Mouse (Mus musculus): Measurements from ENCODE around the gene Nfam1. TPM values are rescaled to one million over a fixed set of nuclear protein-coding genes. Genes with fewer than 3 reads are reported as not detected.

The Nfam1 gene
- polyA plus RNA-seq, 1 experiment from 2014 or later: 1.9 TPM

DNA sequence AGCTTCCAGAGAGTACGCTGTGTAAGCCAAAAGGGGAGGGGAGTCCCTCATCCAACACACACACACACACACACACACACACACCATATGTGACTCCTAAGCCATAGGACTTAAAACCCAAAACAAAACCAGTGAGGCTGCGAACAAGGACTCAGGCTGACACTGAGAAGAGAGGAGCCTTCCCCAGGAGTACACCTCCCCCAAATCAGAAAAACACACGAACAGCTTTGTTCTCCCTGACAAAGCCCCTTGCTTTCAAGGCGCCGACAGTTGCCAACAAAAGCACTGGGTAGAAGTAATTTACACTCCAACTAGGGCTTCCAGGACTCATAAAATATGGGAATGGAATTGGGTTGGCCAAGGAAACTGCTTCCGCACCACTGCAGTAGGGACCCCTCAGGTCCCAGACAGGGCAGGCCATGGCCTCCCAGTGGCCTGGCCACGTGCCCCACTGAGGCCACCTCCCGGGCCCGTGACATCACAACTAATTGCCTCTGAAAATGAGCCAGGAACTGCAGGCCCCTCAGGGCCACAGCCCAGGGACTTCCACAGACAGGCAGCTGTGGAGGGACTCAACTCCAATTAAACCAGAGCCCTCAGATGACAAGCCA lies 49.6 kb downstream of the Nfam1 start:
- DNase-seq (ENCODE audit: low spot score): peak; percentile 76
- 4% methylated on average over 9 of the region's 9 CpGs for WGBS
- peaks cover 10% of the 10 kb centered on the region for H3K27me3 ChIP-seq (ENCODE audit: control insufficient read depth, insufficient read depth, low read length)
- H3K4me1 ChIP-seq (ENCODE audit: control insufficient read depth, insufficient read depth, low read length): peaks cover 50% of the 10 kb centered on the region
- peak overlapping the region; percentile 31 for H3K4me2 ChIP-seq (ENCODE audit: low read depth, severe bottlenecking)
- H3K36me3 ChIP-seq (ENCODE audit: control insufficient read depth, insufficient read depth, low read length): no peaks in the 10 kb centered on the region
- peak overlapping the region; percentile 91 for H3K27ac ChIP-seq (replicated peaks; ENCODE audit: low read depth, low read length)
- peak overlapping the region; percentile 32; the same call in 1 of the 2 replicates for H3K9ac ChIP-seq (ENCODE audit: low read length)
- H3K9me3 ChIP-seq (ENCODE audit: control insufficient read depth, low read length): no peaks in the 10 kb centered on the region
- no peak overlapping the region for H3K4me3 ChIP-seq (ENCODE audit: low read depth, low read length)
- ATAC-seq (ENCODE audit: insufficient number of reproducible peaks, low FRiP score, low TSS enrichment, low read depth): peak; percentile 60

DNA sequence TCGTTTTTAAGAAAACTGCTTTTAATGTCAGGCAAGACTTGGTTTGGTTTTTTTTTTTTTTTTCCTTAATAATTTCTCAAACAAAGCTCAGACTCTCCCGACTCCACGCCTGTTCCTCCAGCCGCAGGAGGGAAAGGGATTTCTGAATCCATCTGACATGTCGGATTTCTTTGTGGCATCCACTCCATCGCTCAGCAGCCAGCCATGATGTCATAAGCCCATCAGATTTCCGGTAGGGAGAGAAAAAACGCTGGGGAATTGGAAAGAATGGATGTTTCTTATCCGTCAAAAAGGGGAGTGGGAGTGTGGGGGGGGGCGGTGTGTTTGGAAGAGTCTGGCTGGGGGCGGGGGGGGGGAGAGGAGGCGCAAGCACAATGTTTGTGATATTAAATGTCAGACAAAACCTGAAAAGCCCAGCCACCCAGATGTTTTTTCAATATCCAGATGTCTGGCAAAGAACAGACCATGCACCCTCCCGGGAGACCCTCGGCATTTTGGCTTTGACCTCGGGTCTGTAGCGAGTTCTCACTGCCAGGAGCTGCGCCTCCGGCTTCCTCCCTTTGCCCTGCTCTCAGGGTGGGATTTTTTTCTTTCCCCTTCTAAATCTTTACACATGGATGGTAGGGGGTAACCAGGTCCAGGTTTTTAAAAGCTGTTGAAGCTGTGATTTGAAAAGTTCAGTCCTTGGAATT lies 50.2 kb downstream of the Nfam1 start:
- peak; percentile 50 for ATAC-seq (ENCODE audit: insufficient number of reproducible peaks, low FRiP score, low TSS enrichment, low read depth)
- peak overlapping the region; percentile 91 for H3K27ac ChIP-seq (replicated peaks; ENCODE audit: low read depth, low read length)
- H3K4me2 ChIP-seq (ENCODE audit: low read depth, severe bottlenecking): peak overlapping the region; percentile 31
- peaks cover 51% of the 10 kb centered on the region for H3K4me1 ChIP-seq (ENCODE audit: control insufficient read depth, insufficient read depth, low read length)
- no peaks in the 10 kb centered on the region for H3K9me3 ChIP-seq (ENCODE audit: control insufficient read depth, low read length)
- peaks cover 10% of the 10 kb centered on the region for H3K27me3 ChIP-seq (ENCODE audit: control insufficient read depth, insufficient read depth, low read length)
- 4% methylated on average over 18 of the region's 18 CpGs for WGBS
- peak overlapping the region; percentile 32 for H3K9ac ChIP-seq (ENCODE audit: low read length)
- no peak overlapping the region for H3K4me3 ChIP-seq (ENCODE audit: low read depth, low read length)
- peak; percentile 79 for DNase-seq (ENCODE audit: low spot score)
- H3K36me3 ChIP-seq (ENCODE audit: control insufficient read depth, insufficient read depth, low read length): no peaks in the 10 kb centered on the region

DNA sequence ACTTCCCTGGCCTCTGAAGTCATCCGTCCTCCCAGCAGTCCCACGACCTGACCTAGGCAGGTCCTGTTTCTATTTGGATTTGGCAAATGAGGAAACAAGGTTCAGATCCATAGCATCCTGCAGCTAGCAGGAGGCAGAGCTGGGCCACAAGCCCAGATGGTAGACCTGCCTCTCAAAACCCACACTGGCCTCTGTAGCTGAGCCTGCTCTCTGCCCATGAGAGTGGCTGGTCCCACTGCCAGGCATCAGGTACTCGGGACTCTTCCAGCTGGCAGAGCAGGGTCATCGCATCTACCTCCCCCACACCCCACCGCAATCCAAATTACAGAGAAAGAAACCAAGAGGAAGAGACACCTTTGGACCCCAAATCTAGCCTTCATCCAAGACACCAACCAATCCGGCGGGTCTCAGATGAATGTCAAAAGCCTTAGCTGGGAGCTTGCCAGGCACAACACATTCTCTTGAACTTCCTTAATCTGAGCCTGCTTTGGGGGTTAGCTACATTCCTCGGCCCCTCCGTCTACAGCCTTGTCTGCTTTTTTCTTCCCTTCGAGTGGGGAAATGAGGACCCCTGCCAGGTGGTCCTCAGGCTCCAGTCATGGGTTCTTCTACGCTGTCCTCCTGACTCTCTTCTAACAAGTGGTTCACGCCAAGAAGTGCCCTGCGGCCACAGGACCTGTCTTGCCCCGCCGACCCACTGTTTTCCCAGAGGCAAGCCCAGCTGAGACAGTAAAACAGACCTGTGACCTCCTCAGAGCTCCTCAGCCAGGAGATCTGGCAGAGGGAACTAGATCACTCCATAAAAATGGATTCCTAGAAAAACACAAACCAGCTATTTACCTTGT lies 51.2 kb downstream of the Nfam1 start:
- no peak overlapping the region for H3K4me3 ChIP-seq (ENCODE audit: low read depth, low read length)
- DNase-seq (ENCODE audit: low spot score) (peak; percentile 58), ATAC-seq (ENCODE audit: insufficient number of reproducible peaks, low FRiP score, low TSS enrichment, low read depth) (no peak)
- H3K9ac ChIP-seq (ENCODE audit: low read length): no peak overlapping the region
- H3K36me3 ChIP-seq (ENCODE audit: control insufficient read depth, insufficient read depth, low read length): no peaks in the 10 kb centered on the region
- 0 out of 2 replicates have a peak overlapping the region, but pooled peaks have one; percentile 52 for H3K27ac ChIP-seq (replicated peaks; ENCODE audit: low read depth, low read length)
- WGBS: 26% methylated on average over 15 of the region's 15 CpGs
- no peaks in the 10 kb centered on the region for H3K9me3 ChIP-seq (ENCODE audit: control insufficient read depth, low read length)
- peaks cover 46% of the 10 kb centered on the region for H3K4me1 ChIP-seq (ENCODE audit: control insufficient read depth, insufficient read depth, low read length)
- H3K27me3 ChIP-seq (ENCODE audit: control insufficient read depth, insufficient read depth, low read length): peaks cover 9% of the 10 kb centered on the region
- no peak overlapping the region; the same call in 1 of the 2 replicates for H3K4me2 ChIP-seq (ENCODE audit: low read depth, severe bottlenecking)

DNA sequence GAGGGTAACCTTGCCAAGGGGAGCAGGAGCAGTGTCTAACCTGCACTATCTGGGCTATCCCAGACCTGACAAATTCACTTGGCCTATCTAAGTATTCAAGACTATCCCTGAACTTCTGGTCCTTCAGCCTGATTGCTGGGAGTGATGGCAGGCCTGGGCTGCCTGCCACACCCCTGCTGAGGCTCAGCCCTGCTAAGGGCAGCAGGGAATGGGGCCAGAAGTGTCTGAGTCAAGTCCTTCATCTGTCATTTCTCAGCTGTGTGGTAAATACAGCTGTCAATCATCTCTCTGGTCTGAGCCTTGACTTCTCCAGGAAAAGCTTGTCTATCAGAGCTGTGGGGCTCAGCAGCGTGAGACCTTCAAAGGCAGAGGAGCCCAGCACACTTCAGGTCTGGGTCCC lies 53.6 kb downstream of the Nfam1 start:
- Histone ChIP-seq H3K4me1 (ENCODE audit: control insufficient read depth, insufficient read depth, low read length) (peaks cover 39% of the 10 kb centered on the region), H3K36me3 (ENCODE audit: control insufficient read depth, insufficient read depth, low read length) (no peaks in the 10 kb centered on the region), H3K4me3 (ENCODE audit: low read depth, low read length) (no peak overlapping the region), H3K27me3 (ENCODE audit: control insufficient read depth, insufficient read depth, low read length) (no peaks in the 10 kb centered on the region), H3K9me3 (ENCODE audit: control insufficient read depth, low read length) (no peaks in the 10 kb centered on the region), H3K27ac (replicated peaks; ENCODE audit: low read depth, low read length) (no peak overlapping the region), H3K4me2 (ENCODE audit: low read depth, severe bottlenecking) (no peak overlapping the region), H3K9ac (ENCODE audit: low read length) (no peak overlapping the region)
- no peak for ATAC-seq (ENCODE audit: insufficient number of reproducible peaks, low FRiP score, low TSS enrichment, low read depth)
- DNase-seq (ENCODE audit: low spot score): no peak
- WGBS: 94% methylated on average over 1 of the region's 1 CpGs

DNA sequence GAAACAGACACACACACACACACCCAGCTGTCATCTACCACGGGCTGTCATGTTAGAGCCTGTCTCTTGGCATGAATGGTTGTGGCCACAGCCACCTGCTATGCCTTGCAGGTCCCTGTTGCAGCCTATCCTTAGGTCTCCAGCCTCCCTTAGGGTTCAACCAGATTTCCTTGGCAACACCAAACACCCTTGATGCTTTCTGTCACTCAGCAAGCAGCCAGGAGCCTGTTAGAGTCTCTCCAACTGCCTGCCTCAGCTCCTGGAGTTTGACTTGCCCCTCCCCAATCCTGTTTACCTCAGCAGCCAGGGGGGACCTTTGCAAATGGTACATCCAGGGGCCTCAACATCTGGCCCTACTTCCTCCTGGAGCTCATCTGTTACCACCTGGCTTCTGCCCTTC lies 58.6 kb downstream of the Nfam1 start:
- Histone ChIP-seq H3K27me3 (ENCODE audit: control insufficient read depth, insufficient read depth, low read length) (no peaks in the 10 kb centered on the region), H3K4me1 (ENCODE audit: control insufficient read depth, insufficient read depth, low read length) (peaks cover 14% of the 10 kb centered on the region), H3K4me3 (ENCODE audit: low read depth, low read length) (no peak overlapping the region), H3K36me3 (ENCODE audit: control insufficient read depth, insufficient read depth, low read length) (no peaks in the 10 kb centered on the region), H3K27ac (replicated peaks; ENCODE audit: low read depth, low read length) (no peak overlapping the region), H3K9me3 (ENCODE audit: control insufficient read depth, low read length) (no peaks in the 10 kb centered on the region), H3K4me2 (ENCODE audit: low read depth, severe bottlenecking) (no peak overlapping the region), H3K9ac (ENCODE audit: low read length) (no peak overlapping the region)
- DNase-seq (ENCODE audit: low spot score) (no peak), ATAC-seq (ENCODE audit: insufficient number of reproducible peaks, low FRiP score, low TSS enrichment, low read depth) (no peak)
- WGBS: 83% methylated on average over 1 of the region's 1 CpGs

DNA sequence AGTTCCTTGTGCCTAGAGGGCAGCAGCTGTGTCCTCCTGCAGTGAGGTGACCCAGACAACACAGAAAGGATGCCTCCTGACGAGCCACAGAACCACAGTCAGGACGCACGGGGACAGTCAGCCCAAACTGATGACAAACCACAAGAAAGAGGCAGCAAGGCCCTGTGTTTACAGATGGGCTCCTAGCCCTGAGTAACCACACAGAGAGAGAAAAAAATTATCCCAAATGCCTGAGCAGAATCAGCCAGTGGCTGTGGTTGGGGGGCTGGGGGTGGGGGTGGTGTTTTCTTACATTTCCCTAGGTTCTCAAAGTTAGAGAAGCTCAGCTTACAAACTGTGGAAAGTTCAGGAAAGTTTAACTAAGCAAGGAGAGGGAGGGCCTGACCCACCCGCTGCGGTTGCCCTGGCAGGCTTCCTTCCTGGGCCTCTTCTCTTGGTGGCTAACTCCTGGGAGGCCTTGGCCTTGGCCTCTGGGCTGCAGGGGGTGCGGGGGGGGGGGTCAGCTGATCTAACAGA lies 63.8 kb downstream of the Nfam1 start:
- Histone ChIP-seq H3K4me3 (ENCODE audit: low read depth, low read length) (no peak overlapping the region), H3K9ac (ENCODE audit: low read length) (0 out of 2 replicates have a peak overlapping the region, but pooled peaks have one; percentile 18), H3K27me3 (ENCODE audit: control insufficient read depth, insufficient read depth, low read length) (0 out of 2 replicates have a peak, but pooled peaks cover 3% of the 10 kb centered on the region), H3K27ac (replicated peaks; ENCODE audit: low read depth, low read length) (peak overlapping the region; percentile 49), H3K4me1 (ENCODE audit: control insufficient read depth, insufficient read depth, low read length) (peaks cover 25% of the 10 kb centered on the region), H3K9me3 (ENCODE audit: control insufficient read depth, low read length) (no peaks in the 10 kb centered on the region), H3K4me2 (ENCODE audit: low read depth, severe bottlenecking) (peak overlapping the region; percentile 40), H3K36me3 (ENCODE audit: control insufficient read depth, insufficient read depth, low read length) (no peaks in the 10 kb centered on the region)
- 17% methylated on average over 6 of the region's 6 CpGs for WGBS
- no peak for ATAC-seq (ENCODE audit: insufficient number of reproducible peaks, low FRiP score, low TSS enrichment, low read depth)
- DNase-seq (ENCODE audit: low spot score): no peak

DNA sequence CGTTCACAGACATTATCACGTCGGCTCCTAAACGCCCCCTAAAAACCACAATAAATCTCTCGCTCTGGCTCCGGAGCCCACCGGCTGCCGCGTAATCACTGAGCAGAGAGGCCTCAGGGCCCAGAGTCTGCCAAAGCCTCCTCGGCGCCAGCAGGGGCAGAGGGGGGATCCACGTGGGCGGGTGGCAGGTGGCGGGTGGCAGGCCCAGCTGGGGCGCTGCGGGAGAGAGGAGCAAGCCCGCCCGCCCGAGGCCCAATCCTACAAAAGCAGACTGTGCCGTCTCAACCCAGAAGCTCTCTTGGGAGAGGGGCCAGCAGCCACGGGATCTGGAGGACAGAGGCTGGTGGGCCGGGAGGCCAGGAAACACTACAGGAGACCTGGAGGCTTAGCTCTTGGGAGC lies 64.7 kb downstream of the Nfam1 start:
- H3K4me1 ChIP-seq (ENCODE audit: control insufficient read depth, insufficient read depth, low read length): peaks cover 25% of the 10 kb centered on the region
- no peaks in the 10 kb centered on the region for H3K36me3 ChIP-seq (ENCODE audit: control insufficient read depth, insufficient read depth, low read length)
- 0 out of 2 replicates have a peak overlapping the region, but pooled peaks have one; percentile 18 for H3K9ac ChIP-seq (ENCODE audit: low read length)
- DNase-seq (ENCODE audit: low spot score) (peak; percentile 73), ATAC-seq (ENCODE audit: insufficient number of reproducible peaks, low FRiP score, low TSS enrichment, low read depth) (0 out of 2 replicates have a peak, but pooled peaks have one; percentile 11)
- 1% methylated on average over 22 of the region's 22 CpGs for WGBS
- H3K9me3 ChIP-seq (ENCODE audit: control insufficient read depth, low read length): no peaks in the 10 kb centered on the region
- peak overlapping the region; percentile 15; the same call in 1 of the 2 replicates for H3K4me3 ChIP-seq (ENCODE audit: low read depth, low read length)
- peak overlapping the region; percentile 59 for H3K27ac ChIP-seq (replicated peaks; ENCODE audit: low read depth, low read length)
- 0 out of 2 replicates have a peak, but pooled peaks cover 3% of the 10 kb centered on the region for H3K27me3 ChIP-seq (ENCODE audit: control insufficient read depth, insufficient read depth, low read length)
- H3K4me2 ChIP-seq (ENCODE audit: low read depth, severe bottlenecking): peak overlapping the region; percentile 40

DNA sequence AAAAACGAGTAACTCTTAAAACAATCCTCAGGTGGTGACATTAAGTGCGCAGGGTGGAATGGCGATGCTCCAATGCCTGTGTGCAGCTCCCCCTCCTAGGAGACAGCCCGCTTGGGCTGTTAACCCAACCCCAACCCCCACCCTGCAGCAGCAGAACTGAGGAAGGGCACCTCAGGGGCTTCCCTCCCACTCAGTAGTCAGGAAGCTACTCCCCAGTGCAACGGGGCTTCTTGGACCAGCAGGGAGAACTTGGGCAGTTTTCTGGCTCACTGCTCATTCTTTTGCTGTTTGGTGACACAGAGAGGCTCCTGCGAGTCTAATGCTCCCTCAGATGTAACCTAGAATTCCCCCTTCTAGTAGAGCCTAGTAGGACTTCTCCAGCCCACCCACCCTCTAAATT lies 65.2 kb downstream of the Nfam1 start:
- no peaks in the 10 kb centered on the region for H3K9me3 ChIP-seq (ENCODE audit: control insufficient read depth, low read length)
- 18% methylated on average over 6 of the region's 6 CpGs for WGBS
- H3K27ac ChIP-seq (replicated peaks; ENCODE audit: low read depth, low read length): peak overlapping the region; percentile 59
- peaks cover 3% of the 10 kb centered on the region; the same call in 1 of the 2 replicates for H3K27me3 ChIP-seq (ENCODE audit: control insufficient read depth, insufficient read depth, low read length)
- peak overlapping the region; percentile 15; the same call in 1 of the 2 replicates for H3K4me3 ChIP-seq (ENCODE audit: low read depth, low read length)
- H3K9ac ChIP-seq (ENCODE audit: low read length): 0 out of 2 replicates have a peak overlapping the region, but pooled peaks have one; percentile 18
- DNase-seq (ENCODE audit: low spot score): no peak
- no peak for ATAC-seq (ENCODE audit: insufficient number of reproducible peaks, low FRiP score, low TSS enrichment, low read depth)
- H3K4me2 ChIP-seq (ENCODE audit: low read depth, severe bottlenecking): peak overlapping the region; percentile 40
- peaks cover 28% of the 10 kb centered on the region for H3K4me1 ChIP-seq (ENCODE audit: control insufficient read depth, insufficient read depth, low read length)
- no peaks in the 10 kb centered on the region for H3K36me3 ChIP-seq (ENCODE audit: control insufficient read depth, insufficient read depth, low read length)
